Mouse (Mus musculus): ENCODE measurements around the gene Dnmt3c. TPM values are rescaled to one million over a fixed set of nuclear protein-coding genes. Genes with fewer than 3 reads are reported as not detected.

Gene Dnmt3c
- polyA plus RNA-seq (2012; ENCODE audit: low replicate concordance), result 0.35 and 0.45 TPM in 2 replicates

DNA sequence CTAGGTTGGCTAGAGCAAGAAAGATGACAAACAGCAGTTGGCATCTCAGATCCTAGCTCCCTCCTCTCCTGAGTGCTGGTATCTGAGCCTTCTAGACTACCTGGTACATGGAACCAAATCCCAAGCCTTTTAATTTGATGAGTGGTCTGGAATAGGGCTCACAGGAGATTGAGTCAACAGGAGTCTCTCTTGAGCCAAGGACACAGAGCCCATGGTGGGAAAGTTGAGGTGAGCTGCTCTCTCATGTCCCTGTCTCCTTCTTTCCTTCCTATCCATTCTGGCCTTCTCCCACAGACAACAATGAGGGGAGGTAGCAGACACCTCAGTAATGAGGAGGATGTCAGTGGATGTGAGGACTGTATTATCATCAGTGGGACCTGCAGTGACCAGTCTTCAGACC lies at the start of gene Dnmt3c:
Dnmt3c (plus strand) TSS at position 301 of the 400 bp plus-strand sequence.

DNA sequence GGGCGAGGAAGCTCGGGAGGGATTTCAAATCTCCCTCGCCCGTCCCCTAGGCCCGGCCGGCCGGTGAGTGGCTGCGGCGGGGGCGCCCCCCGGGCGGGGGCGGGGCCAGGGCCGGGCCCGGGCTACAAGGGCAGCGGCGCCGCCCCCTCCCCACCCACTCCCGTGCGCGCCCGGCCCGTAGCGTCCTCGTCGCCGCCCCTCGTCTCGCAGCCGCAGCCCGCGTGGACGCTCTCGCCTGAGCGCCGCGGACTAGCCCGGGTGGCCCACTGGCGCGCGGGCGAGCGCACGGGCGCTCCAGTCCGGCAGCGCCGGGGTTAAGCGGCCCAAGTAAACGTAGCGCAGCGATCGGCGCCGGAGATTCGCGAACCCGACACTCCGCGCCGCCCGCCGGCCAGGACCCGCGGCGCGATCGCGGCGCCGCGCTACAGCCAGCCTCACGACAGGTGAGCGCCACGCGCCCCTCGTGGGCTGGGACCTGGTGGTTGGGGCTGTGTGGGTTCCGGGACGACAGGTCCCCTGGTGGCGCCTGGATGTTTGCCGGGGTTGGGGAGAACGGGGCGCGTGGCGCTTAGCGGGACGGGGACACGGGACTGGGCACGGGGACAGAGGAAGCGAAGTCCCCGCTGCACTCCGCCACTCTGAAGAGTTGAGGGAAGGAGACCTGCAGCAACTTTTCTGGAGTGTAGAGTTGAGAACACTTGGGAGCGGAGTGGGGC lies 47.0 kb upstream of the Dnmt3c start, which contains the start of gene Dnmt3b:
Dnmt3b (plus strand) TSS at position 153 of the 716 bp plus-strand sequence.

DNA sequence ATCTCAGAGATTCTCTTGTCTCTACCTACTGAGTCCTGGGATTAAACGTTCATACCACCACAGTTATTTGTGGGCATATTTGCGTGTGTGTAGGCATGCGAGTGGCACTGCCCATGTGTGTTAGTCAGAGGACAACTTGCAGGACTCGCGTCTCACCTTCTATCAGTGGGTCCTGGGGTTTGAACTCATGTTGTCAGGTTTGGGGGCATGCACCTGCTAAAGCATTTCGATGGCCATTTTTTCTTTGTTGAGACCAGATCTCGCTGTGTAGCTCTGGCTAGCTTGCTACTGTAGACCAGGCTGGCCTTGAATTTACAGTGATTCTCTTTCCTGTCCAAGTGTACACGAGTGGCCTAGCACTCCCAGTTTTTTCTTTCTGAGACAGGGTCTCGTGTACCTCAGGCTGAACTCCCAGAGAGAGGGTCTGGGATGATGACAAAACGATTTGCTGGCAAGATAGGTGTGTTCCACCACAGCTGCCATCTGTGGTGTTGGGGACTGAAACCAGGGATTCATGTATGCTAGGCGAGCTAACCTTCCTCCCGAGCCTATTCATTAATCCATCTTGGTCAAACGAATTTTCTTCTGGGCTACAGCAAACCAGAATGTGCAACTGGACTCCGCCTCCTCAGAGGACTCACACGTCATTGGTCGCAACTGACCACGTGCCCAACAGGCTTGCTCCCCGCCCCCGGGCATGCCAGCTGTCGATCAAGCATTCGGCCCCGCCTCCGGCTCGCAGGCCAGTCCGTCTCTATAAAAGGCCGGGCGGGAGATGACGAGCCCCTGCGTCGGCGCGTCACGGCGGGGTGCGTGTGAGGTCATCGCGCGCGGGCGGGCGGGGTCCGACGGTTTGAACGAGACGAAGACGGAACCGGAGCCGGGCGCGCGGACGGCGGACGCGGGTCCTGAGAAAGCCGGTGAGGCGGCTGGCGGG lies 44.3 kb downstream of the Dnmt3c start, which contains the start of gene Mapre1:
Mapre1 (plus strand) TSS at position 775 of the 937 bp plus-strand sequence.

Other genes starting within 250 kb of the Dnmt3c start
- not detected in 2 replicates for gene 4930404H24Rik, start 203.9 kb upstream of the Dnmt3c start, polyA plus RNA-seq (2012; ENCODE audit: low replicate concordance)
- gene Nol4l, start 166.7 kb upstream of the Dnmt3c start, polyA plus RNA-seq (2012; ENCODE audit: low replicate concordance), result 9.1 and 10.7 TPM in 2 replicates
- 9.9 and 13.5 TPM in 2 replicates for gene Commd7, start 63.9 kb upstream of the Dnmt3c start, polyA plus RNA-seq (2012; ENCODE audit: low replicate concordance)
- gene Dnmt3b, start 47.2 kb upstream of the Dnmt3c start, polyA plus RNA-seq (2012; ENCODE audit: low replicate concordance), result 0.93 and 2.7 TPM in 2 replicates
- 0.87 and 2.4 TPM in 2 replicates for gene Mapre1, start 44.6 kb downstream of the Dnmt3c start, polyA plus RNA-seq (2012; ENCODE audit: low replicate concordance)
- 0.20 and 0.28 TPM in 2 replicates for gene Efcab8, start 83.3 kb downstream of the Dnmt3c start, polyA plus RNA-seq (2012; ENCODE audit: low replicate concordance)
- gene Sun5, start 174.4 kb downstream of the Dnmt3c start, polyA plus RNA-seq (2012; ENCODE audit: low replicate concordance), result not detected in 2 replicates
- gene Bpifb2, start 178.4 kb downstream of the Dnmt3c start, polyA plus RNA-seq (2012; ENCODE audit: low replicate concordance), result not detected in 2 replicates
- gene Bpifb6, start 203.7 kb downstream of the Dnmt3c start, polyA plus RNA-seq (2012; ENCODE audit: low replicate concordance), result not detected in 2 replicates
- not detected in 2 replicates for gene Bpifb3, start 221.6 kb downstream of the Dnmt3c start, polyA plus RNA-seq (2012; ENCODE audit: low replicate concordance)
- not detected in 2 replicates for gene Bpifb4, start 241.6 kb downstream of the Dnmt3c start, polyA plus RNA-seq (2012; ENCODE audit: low replicate concordance)